Mouse (Mus musculus): Measurements from ENCODE around the gene Dnajc11. TPM values are rescaled to one million over a fixed set of nuclear protein-coding genes. Genes with fewer than 3 reads are reported as not detected.

The Dnajc11 gene
- 80.5 and 103 TPM in 2 replicates for polyA plus RNA-seq (2012; rRNA removed)

GRCm38 (mm10) chr4:151933505-151934214, at the start of gene Dnajc11:
Dnajc11 (plus strand) TSS chr4:151933691.

DNA sequence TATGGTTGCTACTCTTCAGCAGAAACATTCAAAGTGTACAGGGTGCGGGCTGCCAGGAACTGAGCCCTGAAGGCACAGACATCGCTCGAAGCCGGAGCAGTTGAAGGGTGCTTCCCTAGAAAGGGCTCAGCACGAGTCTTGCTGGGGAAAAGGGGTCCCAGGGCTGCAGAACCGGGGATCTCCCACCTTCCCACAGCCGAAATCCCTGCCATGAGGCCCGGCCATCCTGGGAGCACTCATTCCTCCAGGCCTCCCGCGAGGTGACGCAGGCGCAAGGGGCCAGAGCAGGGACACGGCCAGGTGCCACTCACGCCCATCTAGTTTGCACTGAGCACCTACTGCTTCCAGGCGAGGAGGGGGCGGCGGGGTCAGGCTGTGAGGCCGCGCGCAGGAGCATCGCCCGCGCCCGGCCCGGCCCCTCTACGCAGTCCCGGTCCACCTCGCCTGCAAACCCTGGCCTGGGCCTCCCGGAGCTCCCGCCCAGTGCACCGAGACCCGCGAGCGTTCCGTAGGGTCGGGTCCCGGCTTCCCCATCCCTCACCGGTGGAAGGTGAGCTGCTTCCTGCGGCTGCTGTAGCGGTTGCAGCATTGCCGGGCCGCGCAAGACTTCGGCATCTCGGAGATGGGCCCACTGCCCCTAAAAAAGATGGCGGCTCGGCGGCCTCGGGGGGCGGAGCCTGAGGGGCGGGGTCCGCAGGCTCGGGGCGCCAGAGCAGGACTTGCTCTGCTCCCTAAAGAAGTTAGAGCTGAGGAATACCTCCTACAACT, 55.0 kb downstream of the Dnajc11 start, which contains the start of gene Thap3:
Gene Thap3, minus strand, starts transcription at position 656 of the 768 bp plus-strand sequence.

DNA sequence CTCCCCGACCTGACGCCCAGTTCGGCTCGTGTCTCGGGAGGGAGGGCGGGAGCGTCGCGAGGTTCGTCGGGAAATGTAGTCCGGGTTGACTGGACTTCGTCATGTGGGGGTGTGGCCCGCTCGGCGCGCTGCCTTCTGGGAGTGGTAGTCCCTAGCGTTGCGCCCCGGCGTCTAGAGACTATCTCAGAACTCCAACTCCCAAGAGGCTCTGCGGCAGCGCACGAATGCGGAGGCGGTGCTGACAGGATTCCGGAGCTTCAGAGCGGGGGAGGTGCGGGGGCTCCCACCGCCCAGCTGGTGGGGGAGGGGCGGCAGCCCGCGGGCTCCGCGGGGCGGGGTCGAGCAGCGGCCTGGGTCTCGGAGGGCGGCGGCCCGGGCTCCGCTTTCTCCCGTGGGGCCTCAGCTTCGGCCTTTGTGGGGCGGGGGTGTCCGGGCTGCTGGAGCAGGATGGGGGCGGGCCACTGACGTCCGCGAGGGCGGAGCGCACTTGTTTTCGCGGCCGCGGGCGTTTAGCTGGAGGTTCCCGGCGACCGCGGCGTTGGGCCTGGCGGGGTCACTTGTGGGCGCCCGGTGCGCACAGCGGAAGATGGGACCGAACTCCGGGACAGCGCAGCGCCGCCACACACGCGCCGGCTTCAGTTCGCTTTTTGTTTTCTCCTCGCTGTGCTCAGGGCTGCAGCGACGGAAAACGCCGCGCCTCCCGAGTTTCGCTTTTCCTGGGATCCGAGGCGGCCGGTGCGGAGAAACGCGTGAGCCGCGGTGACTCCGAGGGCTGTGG, 62.9 kb downstream of the Dnajc11 start, which contains the start of gene Phf13:
Gene Phf13, minus strand, starts transcription at position 86 of the 778 bp plus-strand sequence.

GRCm38 (mm10) chr4:152008622-152009075, 75.2 kb downstream of the Dnajc11 start, which contains the start of gene Klhl21:
Klhl21 (plus strand) TSS chr4:152008803.

GRCm38 (mm10) chr4:152027524-152027923, 94.0 kb downstream of the Dnajc11 start, which contains the start of gene Zbtb48:
Zbtb48 (minus strand) TSS chr4:152027671.

Other genes starting within 250 kb of the Dnajc11 start
- gene Camta1, start 71.8 kb upstream of the Dnajc11 start, polyA plus RNA-seq (2012; rRNA removed), result 43.4 and 44.4 TPM in 2 replicates
- gene Thap3, start 55.3 kb downstream of the Dnajc11 start, polyA plus RNA-seq (2012; rRNA removed), result 38.6 and 39.6 TPM in 2 replicates
- gene Phf13, start 62.6 kb downstream of the Dnajc11 start, polyA plus RNA-seq (2012; rRNA removed), result 18.4 and 23.2 TPM in 2 replicates
- 5.9 and 7.6 TPM in 2 replicates for gene Klhl21, start 75.1 kb downstream of the Dnajc11 start, polyA plus RNA-seq (2012; rRNA removed)
- gene Zbtb48, start 94.0 kb downstream of the Dnajc11 start, polyA plus RNA-seq (2012; rRNA removed), result 35.6 and 43.3 TPM in 2 replicates
- gene Tas1r1, start 104.9 kb downstream of the Dnajc11 start, polyA plus RNA-seq (2012; rRNA removed), result 0.05 and 0.17 TPM in 2 replicates
- gene Nol9, start 105.6 kb downstream of the Dnajc11 start, polyA plus RNA-seq (2012; rRNA removed), result 24.9 and 28.4 TPM in 2 replicates
- gene Plekhg5, start 138.8 kb downstream of the Dnajc11 start, polyA plus RNA-seq (2012; rRNA removed), result 14.7 and 18.2 TPM in 2 replicates
- gene Tnfrsf25, start 182.2 kb downstream of the Dnajc11 start, polyA plus RNA-seq (2012; rRNA removed), result 2.2 and 3.1 TPM in 2 replicates
- gene Espn, start 218.7 kb downstream of the Dnajc11 start, polyA plus RNA-seq (2012; rRNA removed), result 1.8 and 2.6 TPM in 2 replicates
- gene Hes2, start 225.2 kb downstream of the Dnajc11 start, polyA plus RNA-seq (2012; rRNA removed), result 0.97 and 1.2 TPM in 2 replicates
- 56.4 and 73.6 TPM in 2 replicates for gene Acot7, start 244.4 kb downstream of the Dnajc11 start, polyA plus RNA-seq (2012; rRNA removed)